Mouse (Mus musculus): Measurements from ENCODE around the gene Tsen34. TPM values are rescaled to one million over a fixed set of nuclear protein-coding genes. Genes with fewer than 3 reads are reported as not detected.
A peak's percentile ranks its signal among the peaks of the same experiment; 100 is the strongest.

The Tsen34 gene
- polyA plus RNA-seq, 1 experiment from 2014 or later = 215 TPM

GRCm38 (mm10) chr7:3665215-3666114, 27.2 kb upstream of the Tsen34 start, which contains the start of gene Leng1:
Leng1 (minus strand) TSS chr7:3665840.
- Histone ChIP-seq H3K9me3 (no peaks in the 10 kb centered on the region), H3K4me1 (peaks cover 20% of the 10 kb centered on the region), H3K4me2 (peak within 1 kb of the TSS; percentile 79), H3K9ac (peak within 1 kb of the TSS; percentile 72), H3K4me3 (replicated peaks) (peak within 1 kb of the TSS; percentile 62), H3K27me3 (no peaks in the 10 kb centered on the region), H3K27ac (peak within 1 kb of the TSS; percentile 78), H3K36me3 (replicated peaks) (peaks cover 31% of the 10 kb centered on the region)
- ATAC-seq (ENCODE audit: low FRiP score) = peak; percentile 99
- 5% methylated on average over 43 of the region's 45 CpGs for WGBS

GRCm38 (mm10) chr7:3666921-3667391, 25.7 kb upstream of the Tsen34 start:
- WGBS = 18% methylated on average over 14 of the region's 14 CpGs

GRCm38 (mm10) chr7:3674507-3675227, 18.0 kb upstream of the Tsen34 start:
- Histone ChIP-seq H3K9me3 (no peaks in the 10 kb centered on the region), H3K4me3 (replicated peaks) (no peak overlapping the region), H3K4me1 (no peaks in the 10 kb centered on the region), H3K36me3 (replicated peaks) (no peaks in the 10 kb centered on the region; the same call in 1 of the 2 replicates), H3K4me2 (no peak overlapping the region), H3K9ac (no peak overlapping the region), H3K27me3 (no peaks in the 10 kb centered on the region), H3K27ac (no peak overlapping the region)
- 78% methylated on average over 10 of the region's 10 CpGs for WGBS
- peak; percentile 90 for ATAC-seq (ENCODE audit: low FRiP score)

More at GRCm38 (mm10) chr7:3666921-3667391, 25.7 kb upstream of the Tsen34 start:
- peaks cover 20% of the 10 kb centered on the region for H3K4me1 ChIP-seq
- H3K36me3 ChIP-seq (replicated peaks) = peaks cover 17% of the 10 kb centered on the region
- ATAC-seq (ENCODE audit: low FRiP score) = no peak
- no peak overlapping the region for H3K4me3 ChIP-seq (replicated peaks)
- no peak overlapping the region for H3K9ac ChIP-seq
- no peaks in the 10 kb centered on the region for H3K27me3 ChIP-seq
- H3K9me3 ChIP-seq = no peaks in the 10 kb centered on the region
- H3K27ac ChIP-seq = no peak overlapping the region
- no peak overlapping the region for H3K4me2 ChIP-seq

GRCm38 (mm10) chr7:3675228-3675548, 17.5 kb upstream of the Tsen34 start:
- Histone ChIP-seq H3K27ac (no peak overlapping the region), H3K27me3 (no peaks in the 10 kb centered on the region), H3K9me3 (no peaks in the 10 kb centered on the region), H3K4me2 (no peak overlapping the region), H3K9ac (no peak overlapping the region), H3K4me3 (replicated peaks) (no peak overlapping the region), H3K36me3 (replicated peaks) (no peaks in the 10 kb centered on the region; the same call in 1 of the 2 replicates), H3K4me1 (no peaks in the 10 kb centered on the region)
- 76% methylated on average over 3 of the region's 3 CpGs for WGBS
- no peak; the same call in 1 of the 2 replicates for ATAC-seq (ENCODE audit: low FRiP score)

- Histone ChIP-seq H3K27me3 (no peaks in the 10 kb centered on the region), H3K36me3 (replicated peaks) (no peaks in the 10 kb centered on the region; the same call in 1 of the 2 replicates), H3K27ac (no peak overlapping the region), H3K9ac (no peak overlapping the region), H3K4me3 (replicated peaks) (no peak overlapping the region), H3K4me1 (no peaks in the 10 kb centered on the region), H3K4me2 (no peak overlapping the region), H3K9me3 (no peaks in the 10 kb centered on the region)
- ATAC-seq (ENCODE audit: low FRiP score) = no peak
- WGBS = 89% methylated on average over 12 of the region's 12 CpGs
Observed at GRCm38 (mm10) chr7:3676371-3676770, 16.3 kb upstream of the Tsen34 start.

GRCm38 (mm10) chr7:3677342-3677741, 15.3 kb upstream of the Tsen34 start, which contains the start of gene Tmc4:
Tmc4 (minus strand) TSS chr7:3677553.
- H3K36me3 ChIP-seq (replicated peaks) = no peaks in the 10 kb centered on the region; the same call in 1 of the 2 replicates
- WGBS = 52% methylated on average over 9 of the region's 9 CpGs
- H3K4me2 ChIP-seq = no peak within 1 kb of the TSS
- no peaks in the 10 kb centered on the region for H3K27me3 ChIP-seq
- H3K9me3 ChIP-seq = no peaks in the 10 kb centered on the region
- H3K4me1 ChIP-seq = no peaks in the 10 kb centered on the region
- ATAC-seq (ENCODE audit: low FRiP score) = no peak
- no peak within 1 kb of the TSS for H3K9ac ChIP-seq
- H3K4me3 ChIP-seq (replicated peaks) = no peak within 1 kb of the TSS
- H3K27ac ChIP-seq = no peak within 1 kb of the TSS

- Histone ChIP-seq H3K36me3 (replicated peaks) (0 out of 2 replicates have a peak, but pooled peaks cover 17% of the 10 kb centered on the region), H3K27me3 (no peaks in the 10 kb centered on the region), H3K9ac (no peak overlapping the region), H3K9me3 (no peaks in the 10 kb centered on the region), H3K4me1 (peaks cover 18% of the 10 kb centered on the region), H3K27ac (peak overlapping the region; percentile 77), H3K4me3 (replicated peaks) (no peak overlapping the region), H3K4me2 (no peak overlapping the region)
- WGBS = 70% methylated on average over 10 of the region's 10 CpGs
- ATAC-seq (ENCODE audit: low FRiP score) = peak; percentile 80
Observed at GRCm38 (mm10) chr7:3683908-3684550, 8.6 kb upstream of the Tsen34 start.

GRCm38 (mm10) chr7:3684698-3685097, 8.0 kb upstream of the Tsen34 start:
- H3K27me3 ChIP-seq = no peaks in the 10 kb centered on the region
- H3K4me3 ChIP-seq (replicated peaks) = no peak overlapping the region
- peak; percentile 10; the same call in 1 of the 2 replicates for ATAC-seq (ENCODE audit: low FRiP score)
- H3K27ac ChIP-seq = peak overlapping the region; percentile 77
- H3K9ac ChIP-seq = no peak overlapping the region
- peaks cover 18% of the 10 kb centered on the region for H3K4me1 ChIP-seq
- 81% methylated on average over 8 of the region's 8 CpGs for WGBS
- H3K36me3 ChIP-seq (replicated peaks) = 0 out of 2 replicates have a peak, but pooled peaks cover 17% of the 10 kb centered on the region
- H3K4me2 ChIP-seq = no peak overlapping the region
- no peaks in the 10 kb centered on the region for H3K9me3 ChIP-seq

GRCm38 (mm10) chr7:3685400-3686187, 7.1 kb upstream of the Tsen34 start:
- ATAC-seq (ENCODE audit: low FRiP score) = no peak
- peaks cover 18% of the 10 kb centered on the region for H3K4me1 ChIP-seq
- no peak overlapping the region for H3K4me2 ChIP-seq
- 81% methylated on average over 31 of the region's 31 CpGs for WGBS
- 0 out of 2 replicates have a peak, but pooled peaks cover 18% of the 10 kb centered on the region for H3K36me3 ChIP-seq (replicated peaks)
- H3K27me3 ChIP-seq = no peaks in the 10 kb centered on the region
- no peak overlapping the region for H3K4me3 ChIP-seq (replicated peaks)
- no peak overlapping the region for H3K9ac ChIP-seq
- no peak overlapping the region for H3K27ac ChIP-seq
- no peaks in the 10 kb centered on the region for H3K9me3 ChIP-seq

GRCm38 (mm10) chr7:3691919-3692318, 744 bp upstream of the Tsen34 start:
- H3K27me3 ChIP-seq = no peaks in the 10 kb centered on the region
- peak overlapping the region; percentile 95; the same call in 1 of the 2 replicates for H3K27ac ChIP-seq
- peak overlapping the region; percentile 59 for H3K4me3 ChIP-seq (replicated peaks)
- peak overlapping the region; percentile 74 for H3K4me2 ChIP-seq
- WGBS = 41% methylated on average over 3 of the region's 3 CpGs
- peaks cover 14% of the 10 kb centered on the region for H3K36me3 ChIP-seq (replicated peaks)
- no peak for ATAC-seq (ENCODE audit: low FRiP score)
- peak overlapping the region; percentile 86 for H3K9ac ChIP-seq
- H3K4me1 ChIP-seq = peaks cover 26% of the 10 kb centered on the region
- no peaks in the 10 kb centered on the region for H3K9me3 ChIP-seq

All from forebrain, embryonic 12.5 days (tissue).